Mouse (Mus musculus) spleen, postnatal 4 days (tissue): ENCODE measurements at regions not wholly inside any gene's neighbourhood (a gene's known extent, or its start where the extent isn't known, plus 50 kb on each side); places are given as distances from the start of the nearest gene placed in this dataset.

ENCODE experiments used
- DNase-seq, 2 experiments: peaks; one replicate each; pipeline ENCODE4 v3.0.0; 2022; ENCODE audit warnings: low spot score in 2 of 2

DNA sequence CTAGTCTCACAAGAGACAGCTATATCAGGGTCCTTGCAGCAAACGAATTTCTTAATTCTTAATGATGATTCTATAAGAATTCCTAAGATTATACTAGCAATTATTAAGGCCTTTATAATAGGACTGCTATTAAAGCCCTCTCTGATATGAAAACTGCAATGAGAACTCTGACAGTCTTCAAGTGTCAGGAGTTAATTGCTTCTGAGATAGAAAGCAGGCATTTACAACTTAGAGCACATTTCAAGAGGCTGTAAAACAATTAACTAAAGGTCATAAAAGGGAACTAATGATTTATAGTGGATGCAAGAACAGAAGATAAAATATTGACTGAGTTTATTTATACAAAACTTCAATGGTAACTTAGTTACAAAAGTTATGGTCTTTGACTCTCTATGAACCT is 84.9 kb upstream of the Phlpp1 start:
- no peak for DNase-seq

- no peak for DNase-seq
Observed at GRCm38 (mm10) chr1:106092909-106093557, 78.5 kb upstream of the Phlpp1 start.

- DNase-seq = no peak
Observed at GRCm38 (mm10) chr1:106093813-106094212, 77.7 kb upstream of the Phlpp1 start.

GRCm38 (mm10) chr1:106096324-106096723 is 75.2 kb upstream of the Phlpp1 start:
- no peak for DNase-seq

DNA sequence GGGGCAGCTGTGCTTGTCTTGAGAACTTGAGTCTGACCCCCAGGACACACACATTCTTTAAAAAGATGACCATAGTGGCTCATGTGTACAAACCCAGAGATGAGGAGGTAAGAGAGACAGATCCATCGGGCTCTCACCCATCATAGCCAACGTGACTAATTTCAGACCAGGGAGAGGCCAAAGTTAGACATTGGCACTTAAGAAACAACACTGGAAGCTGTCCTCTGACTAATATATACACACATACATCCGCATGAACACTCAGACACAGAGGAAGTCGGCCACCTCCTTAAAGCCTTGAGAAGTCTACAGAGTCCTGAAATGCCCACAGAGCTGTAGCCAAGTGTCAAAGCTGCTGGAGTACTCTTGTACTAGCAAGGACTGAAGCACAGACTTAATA is 74.4 kb upstream of the Phlpp1 start:
- peak in 1 of 2 experiments; percentile 31 for DNase-seq

GRCm38 (mm10) chr1:106100611-106101010 is 70.9 kb upstream of the Phlpp1 start:
- DNase-seq = no peak

DNA sequence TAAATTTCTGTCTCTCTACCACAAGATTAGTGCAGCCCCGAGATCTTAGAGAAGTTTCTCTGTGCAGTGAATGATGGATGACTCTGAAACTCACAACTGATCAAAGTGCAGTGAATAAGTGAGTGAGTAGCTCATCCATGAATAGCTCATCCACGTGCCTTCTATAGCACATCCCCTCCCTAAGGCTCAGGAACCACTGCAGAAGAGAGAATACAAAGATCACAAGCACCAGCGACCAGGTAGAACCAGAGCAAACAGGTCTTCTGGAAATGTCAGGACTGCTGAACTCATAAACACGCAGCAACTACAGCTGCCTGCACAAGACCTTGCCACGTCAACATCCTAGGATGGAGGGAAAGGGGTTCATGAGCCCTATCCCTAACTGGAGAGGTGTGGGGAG is 69.0 kb upstream of the Phlpp1 start:
- peak in 1 of 2 experiments; percentile 21 for DNase-seq

GRCm38 (mm10) chr1:106109081-106109480 is 62.5 kb upstream of the Phlpp1 start:
- DNase-seq = no peak
